Mouse (Mus musculus) liver, postnatal 0 days (tissue): ENCODE measurements at regions not wholly inside any gene's neighbourhood (a gene's known extent, or its start where the extent isn't known, plus 50 kb on each side); places are given as distances from the start of the nearest gene placed in this dataset.

Experiments used
- CTCF ChIP-seq: sonication (generic); IDR thresholded peaks from 2 replicates; pipeline ENCODE4 v1.5.1; 2016; ENCODE audit warnings: antibody characterized with exemption, low read depth
- EP300 ChIP-seq: IDR thresholded peaks from 2 replicates; pipeline ENCODE4 v1.6.1; 2016; ENCODE audit warnings: antibody characterized with exemption, low read depth, mild to moderate bottlenecking

DNA sequence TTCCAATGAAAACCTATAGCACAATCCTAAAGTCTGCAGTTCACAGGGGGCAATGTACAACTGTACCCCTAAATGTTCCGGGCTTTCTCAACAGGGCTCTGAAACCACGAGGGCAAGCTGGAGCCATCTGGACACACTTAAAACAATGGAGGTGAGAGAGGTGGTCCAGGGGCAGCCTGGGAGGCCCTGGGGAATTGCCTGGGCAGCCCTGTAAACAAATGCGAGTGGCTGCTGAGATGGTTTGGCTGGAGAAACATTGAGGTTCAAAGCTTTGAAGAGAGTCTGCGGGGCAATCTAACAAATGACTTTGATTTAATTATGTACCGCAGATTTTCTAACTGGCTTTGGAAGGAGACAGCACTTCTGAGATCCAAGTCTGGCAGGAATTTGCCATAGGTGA lies 129.0 kb upstream of the Ngf start:
- no peak for TF ChIP-seq EP300
- no peak for TF ChIP-seq CTCF
